Mouse (Mus musculus): ENCODE measurements around the gene Gng2.
"Not testable (repeated sequence)": the region's sequence is repeated elsewhere in the genome, so short reads cannot be mapped to it uniquely, and the experiment has no call there.

The Gng2 gene

DNA sequence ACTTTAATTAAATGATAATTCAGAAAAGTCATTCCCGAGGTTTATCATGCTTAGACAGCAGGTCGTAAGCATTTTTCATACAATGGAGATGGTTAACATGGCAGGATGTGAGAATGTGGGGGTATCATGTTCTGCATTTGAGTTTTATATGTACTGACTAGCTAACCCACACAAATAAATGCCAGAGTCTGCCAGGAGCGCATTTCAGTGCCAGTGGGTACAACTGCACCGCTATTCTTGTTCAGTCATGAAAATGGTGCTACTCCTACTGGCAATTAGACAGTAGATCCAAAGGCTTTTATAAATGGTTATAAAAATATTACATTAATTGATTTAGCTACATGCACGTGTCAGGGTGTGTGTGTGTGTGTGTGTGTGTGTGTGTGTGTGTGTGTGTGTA, 38.9 kb downstream of the Gng2 start:
- no peak for DNase-seq (ENCODE audit: low spot score in 2 of 2)

DNA sequence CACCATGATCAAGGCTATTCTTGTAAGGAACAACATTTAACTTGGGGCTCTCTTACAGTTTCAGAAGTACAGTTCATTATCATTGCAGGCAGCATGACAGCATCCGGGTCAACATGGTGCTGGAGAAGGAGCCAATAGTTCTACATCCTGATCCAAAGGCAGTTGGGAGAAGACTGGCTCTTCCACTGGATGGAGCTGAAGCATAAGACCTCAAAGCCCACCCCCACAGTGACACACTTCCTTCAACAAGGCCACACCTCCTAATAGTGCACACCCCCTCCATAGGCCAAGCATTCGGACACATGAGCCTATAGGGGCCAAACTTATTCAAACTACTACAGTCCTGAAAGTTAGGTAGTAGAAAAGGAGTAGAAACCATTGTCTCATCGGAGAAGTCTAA, 42.3 kb downstream of the Gng2 start:
- DNase-seq (ENCODE audit: low spot score in 2 of 2) = no peak

DNA sequence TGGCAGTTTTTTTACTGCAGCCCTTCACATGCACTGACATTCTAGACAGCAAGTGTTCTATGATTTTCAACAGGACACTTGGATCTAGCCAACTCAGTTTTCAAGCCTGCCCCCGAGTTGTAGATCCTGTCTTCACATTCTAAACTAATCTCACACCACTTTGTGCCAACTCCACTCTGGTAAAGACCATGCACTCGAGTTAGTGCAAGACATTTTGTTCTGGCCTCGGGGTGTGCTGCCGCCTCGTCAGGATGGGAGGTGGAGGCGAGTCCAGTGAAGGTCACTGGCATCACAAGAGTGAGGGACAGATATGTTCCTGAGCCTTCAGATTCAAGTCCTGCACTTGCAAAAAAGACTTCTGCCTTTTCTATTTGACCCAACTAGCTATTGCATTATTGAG, 44.1 kb downstream of the Gng2 start:
- DNase-seq (ENCODE audit: low spot score in 2 of 2) = no peak

DNA sequence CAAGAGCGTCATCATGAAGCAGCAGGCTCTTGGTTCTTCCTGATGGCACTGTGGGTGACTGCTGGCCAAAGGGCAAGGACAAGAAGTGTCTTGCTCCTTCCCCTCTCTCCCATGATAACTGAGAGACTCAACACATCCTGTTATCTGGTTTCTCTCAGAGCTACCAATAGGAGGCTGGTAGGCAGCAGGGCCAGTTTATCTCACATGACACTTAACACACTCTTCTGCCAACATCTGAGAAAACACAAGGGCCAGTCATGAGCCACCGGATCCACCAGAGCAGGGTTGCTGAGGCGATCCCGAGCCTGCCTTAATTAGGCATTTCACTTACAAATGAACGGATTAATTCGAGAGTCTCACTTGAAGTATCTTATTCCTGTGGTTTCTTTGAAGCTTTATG, 49.5 kb downstream of the Gng2 start:
- DNase-seq (ENCODE audit: low spot score in 2 of 2) = no peak

DNA sequence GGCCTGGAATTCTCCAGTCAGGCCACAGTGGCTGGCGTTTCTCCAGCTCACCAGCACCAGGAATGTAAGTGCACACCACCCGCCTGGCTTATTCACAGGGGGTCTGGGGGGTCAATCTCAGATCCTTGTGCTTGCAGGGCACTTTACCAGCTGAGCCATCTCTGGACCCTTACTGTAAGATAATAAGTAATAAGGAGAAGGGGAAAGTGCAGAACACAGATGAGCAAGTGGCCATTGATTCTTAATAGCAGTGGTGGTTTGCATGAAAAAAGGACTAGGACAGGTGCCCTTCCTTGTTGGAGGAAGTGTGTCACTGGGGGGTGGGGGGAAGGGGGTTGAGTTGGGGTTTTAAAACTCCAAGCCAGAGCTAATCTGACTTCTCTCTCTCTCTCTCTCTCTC, 50.3 kb downstream of the Gng2 start:
- DNase-seq (ENCODE audit: low spot score in 2 of 2) = no peak

DNA sequence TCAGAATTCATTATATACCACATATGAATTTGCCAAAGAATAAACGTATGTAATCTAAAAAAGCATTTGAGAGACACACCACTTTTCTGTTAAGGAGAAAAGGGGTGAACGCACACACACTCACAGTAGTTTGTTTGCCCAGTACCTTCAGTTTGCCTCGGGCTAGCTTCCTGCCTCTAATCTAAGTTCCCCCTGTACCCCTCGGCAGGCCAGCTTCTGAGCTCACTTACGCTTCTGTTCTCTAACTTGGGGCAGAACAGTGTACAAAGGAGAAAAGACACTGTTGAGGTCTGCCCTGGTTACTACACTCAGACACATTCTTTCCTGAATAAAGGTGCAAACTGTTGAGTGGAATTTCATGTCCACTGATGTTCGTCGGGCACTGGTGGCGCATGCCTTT, 51.1 kb downstream of the Gng2 start:
- DNase-seq (ENCODE audit: low spot score in 2 of 2) = no peak

DNA sequence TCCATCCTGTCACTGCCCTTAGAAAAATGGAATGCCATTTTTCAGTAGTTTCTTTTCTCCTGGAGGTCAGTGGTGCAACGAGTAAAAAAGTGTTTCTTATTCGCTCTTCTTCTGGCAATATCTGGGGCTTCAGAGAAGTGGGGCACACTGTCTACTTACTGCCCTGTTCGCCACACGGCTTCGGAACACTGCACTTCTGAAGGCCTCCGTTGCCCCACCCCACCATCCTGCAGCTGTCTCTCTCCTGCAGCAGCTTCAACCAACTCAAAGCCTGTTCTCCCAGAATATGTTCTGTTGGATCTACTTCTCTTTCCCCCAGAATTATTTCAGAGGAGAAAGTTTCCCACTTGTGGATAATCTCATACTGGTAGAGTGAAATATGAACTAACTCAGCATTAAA, 52.3 kb downstream of the Gng2 start:
- DNase-seq (ENCODE audit: low spot score in 2 of 2) = no peak

DNA sequence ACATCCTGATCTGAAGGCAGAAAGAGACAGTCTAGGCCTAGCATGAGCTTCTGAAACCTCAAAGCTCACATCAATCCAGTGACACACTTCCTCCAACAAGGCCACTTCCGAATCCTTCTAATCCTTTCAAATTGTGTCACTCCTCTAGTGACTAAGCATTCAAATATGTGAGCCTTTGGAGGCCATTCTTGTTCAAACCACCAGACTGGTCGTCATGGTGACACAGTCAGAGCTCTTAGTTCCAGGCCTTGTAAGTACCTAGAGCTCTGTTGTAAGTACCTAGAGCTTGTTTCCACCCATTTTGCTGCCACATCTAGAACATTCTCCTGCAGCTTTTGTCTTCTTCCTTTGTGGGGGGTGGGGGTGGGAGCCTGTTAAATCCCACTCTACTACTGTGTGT, 53.3 kb downstream of the Gng2 start:
- no peak for DNase-seq (ENCODE audit: low spot score in 2 of 2)

DNA sequence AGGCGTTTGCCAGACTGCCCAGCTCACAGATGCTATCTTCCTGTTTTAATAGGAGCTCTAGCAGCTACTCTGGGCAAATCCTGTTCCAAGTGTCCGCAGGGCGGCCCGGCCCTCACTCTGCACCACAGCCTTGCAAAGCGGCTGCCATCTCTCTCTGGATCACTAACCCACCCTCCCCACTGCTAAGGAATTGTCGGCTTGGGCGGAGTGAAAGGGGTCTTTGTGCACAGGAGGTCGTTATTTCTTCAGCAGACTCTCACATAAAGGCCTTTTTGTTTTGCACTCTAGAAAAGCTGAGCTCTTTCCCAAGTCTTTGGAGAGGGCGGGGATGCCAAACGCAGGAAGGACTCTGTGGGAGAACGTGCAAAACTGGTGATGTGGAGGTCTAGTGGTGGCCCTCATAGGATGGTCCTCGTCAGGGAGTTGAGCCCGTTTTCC, 57.2 kb downstream of the Gng2 start:
- DNase-seq (ENCODE audit: low spot score in 2 of 2) = no peak

DNA sequence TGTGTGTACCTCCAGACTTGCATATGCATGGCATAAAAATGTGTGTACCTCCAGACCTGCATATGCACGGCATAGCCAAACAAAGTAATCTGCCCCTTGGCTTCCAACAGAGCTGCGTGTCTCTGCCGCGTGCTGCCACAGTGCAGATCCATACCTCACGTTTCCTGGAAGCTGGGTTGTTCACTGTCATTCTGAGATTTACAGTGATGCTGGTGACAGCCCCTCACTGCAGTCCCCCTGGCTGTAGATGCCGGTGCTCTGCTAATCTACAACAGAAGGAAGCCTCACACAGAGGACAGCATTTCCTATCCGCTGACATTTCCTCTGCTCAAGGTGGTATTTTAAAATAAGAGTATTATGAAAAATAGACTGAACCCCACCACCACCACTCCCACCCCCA, 57.6 kb downstream of the Gng2 start:
- no peak for DNase-seq (ENCODE audit: low spot score in 2 of 2)

DNA sequence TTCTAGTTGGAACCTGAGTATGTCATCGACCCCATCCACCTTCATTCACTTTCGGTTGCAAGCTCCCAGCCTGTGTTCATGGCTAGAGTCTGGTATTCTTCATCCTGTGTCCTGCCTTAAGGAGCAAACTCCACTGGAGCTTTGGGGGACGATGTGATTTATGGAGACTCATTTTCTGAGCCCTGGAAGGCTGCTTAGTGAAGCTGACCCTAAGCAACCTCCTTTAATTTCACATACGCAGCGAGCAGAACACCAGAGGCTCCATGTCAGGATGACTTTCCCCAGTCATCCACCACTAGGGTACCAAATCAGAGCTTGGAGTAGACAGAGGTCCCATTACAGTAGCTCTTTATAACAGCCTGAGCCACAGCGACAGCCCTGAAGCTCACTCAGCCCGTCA, 59.9 kb downstream of the Gng2 start:
- DNase-seq (ENCODE audit: low spot score in 2 of 2) = no peak

DNA sequence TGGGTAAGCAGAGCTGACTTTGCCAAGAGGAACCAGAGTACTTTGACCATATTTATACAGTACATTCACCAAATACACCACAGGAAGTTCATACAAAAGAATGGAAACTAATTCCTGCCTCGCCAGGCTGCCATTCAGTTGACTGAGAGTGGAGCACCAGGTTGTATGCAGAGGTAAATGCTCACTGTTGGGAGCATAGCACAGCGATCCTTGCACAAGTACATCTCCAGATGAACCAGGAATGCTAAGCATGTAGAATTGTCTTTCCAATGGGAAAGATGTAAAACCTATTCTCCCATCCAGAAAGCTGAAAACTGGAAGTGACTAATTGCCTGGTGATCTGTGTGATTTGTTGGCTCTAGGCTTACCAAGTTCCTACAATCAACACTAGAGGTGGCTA, 61.1 kb downstream of the Gng2 start:
- DNase-seq (ENCODE audit: low spot score in 2 of 2) = no peak

DNA sequence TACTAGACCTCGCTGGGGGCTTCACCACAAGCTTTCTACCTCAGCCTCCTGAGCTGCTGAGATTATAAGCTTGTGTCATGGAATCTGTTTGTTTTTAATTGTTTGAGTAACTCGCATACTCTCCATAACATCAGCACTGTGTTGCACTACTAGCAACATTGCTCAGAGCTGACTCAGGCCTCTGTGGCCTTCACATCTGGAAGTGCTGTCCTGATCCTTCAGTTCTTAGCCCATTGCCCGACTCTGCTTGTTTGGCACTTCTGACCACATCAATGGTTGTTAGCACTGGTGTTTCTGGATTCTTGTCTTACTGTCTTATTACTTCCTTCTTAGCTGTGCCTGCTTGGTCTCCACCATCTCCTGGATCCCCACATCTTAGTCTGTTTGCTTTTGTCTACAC, 64.5 kb downstream of the Gng2 start:
- no peak for DNase-seq (ENCODE audit: low spot score in 2 of 2)

DNA sequence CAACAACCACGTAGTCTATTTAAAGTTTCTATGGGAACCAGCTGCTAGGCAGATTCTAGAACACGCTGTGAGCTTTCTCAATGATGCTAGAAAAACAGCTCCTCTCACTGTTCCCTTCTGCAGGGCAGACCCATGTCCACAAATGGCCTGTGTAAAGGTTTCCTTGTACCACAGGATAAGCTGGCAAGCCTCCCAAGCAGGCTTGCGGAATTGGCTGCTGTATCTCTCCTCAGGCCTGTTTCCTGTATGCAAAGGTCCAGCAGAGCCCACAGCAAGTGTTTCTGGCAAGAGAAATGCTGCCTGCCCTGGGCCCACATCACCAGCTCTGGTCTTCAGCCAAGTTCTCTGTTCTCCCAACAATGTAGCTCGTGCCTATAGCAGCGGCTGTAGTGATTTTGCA, 71.8 kb downstream of the Gng2 start:
- DNase-seq (ENCODE audit: low spot score in 2 of 2) = peak; percentile 55 to 68

DNA sequence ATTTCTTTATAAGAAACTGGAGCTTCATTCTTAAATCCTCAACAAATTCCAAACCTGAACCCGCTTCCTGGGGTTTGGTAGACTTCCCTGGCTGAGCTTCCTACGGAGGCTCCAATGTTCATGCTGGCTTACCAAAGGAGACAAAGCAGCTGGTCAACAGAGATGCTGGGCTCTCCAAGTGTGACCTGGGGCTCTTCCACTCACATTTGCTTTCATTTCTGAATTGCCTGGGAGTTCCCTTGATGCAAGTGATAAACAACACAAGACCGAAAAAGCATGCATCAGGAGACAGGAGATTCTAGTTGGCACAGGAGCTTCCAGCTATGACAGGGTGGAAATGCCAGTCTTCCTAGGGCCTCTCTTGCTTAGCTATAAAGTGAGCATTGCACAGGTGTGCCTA, 72.6 kb downstream of the Gng2 start:
- no peak for DNase-seq (ENCODE audit: low spot score in 2 of 2)

DNA sequence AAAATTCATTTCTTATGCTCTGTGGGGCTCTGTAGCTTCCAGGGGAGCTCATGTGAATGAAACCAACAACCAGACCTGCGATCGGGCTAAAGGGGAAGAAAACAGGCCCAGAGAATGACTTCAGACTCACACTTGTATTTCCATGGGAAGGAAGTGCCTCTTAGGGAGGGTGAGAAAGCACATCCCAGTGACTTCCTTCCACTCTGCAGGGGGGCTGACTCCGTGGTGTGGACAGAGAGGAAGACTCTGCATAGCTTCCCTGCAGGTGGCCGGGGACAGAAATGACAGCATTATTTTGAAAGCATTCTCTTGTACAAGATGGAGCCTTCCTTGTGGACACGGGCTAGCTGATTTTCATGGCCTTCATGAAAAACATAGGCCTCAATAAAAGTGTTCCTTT, 73.4 kb downstream of the Gng2 start:
- no peak for DNase-seq (ENCODE audit: low spot score in 2 of 2)

DNA sequence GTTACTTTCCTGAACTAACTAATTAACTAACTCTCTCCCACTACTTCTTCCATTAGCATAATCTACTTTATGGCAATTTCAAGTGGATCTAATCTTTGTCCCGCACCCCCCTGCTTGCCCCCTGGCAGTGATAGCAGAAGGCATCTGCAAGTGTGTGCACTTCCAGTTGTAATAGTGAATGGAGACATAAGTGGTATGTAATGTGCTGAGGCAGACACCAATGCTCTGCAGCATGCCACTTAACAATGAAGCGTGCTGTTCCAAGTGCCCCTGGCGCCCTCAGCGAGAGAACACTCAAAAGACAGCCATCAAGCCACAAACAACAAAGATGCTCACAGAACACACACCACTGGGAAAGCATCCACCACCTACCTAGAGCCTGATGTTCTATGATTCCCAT, 76.9 kb downstream of the Gng2 start:
- DNase-seq (ENCODE audit: low spot score in 2 of 2) = no peak

DNA sequence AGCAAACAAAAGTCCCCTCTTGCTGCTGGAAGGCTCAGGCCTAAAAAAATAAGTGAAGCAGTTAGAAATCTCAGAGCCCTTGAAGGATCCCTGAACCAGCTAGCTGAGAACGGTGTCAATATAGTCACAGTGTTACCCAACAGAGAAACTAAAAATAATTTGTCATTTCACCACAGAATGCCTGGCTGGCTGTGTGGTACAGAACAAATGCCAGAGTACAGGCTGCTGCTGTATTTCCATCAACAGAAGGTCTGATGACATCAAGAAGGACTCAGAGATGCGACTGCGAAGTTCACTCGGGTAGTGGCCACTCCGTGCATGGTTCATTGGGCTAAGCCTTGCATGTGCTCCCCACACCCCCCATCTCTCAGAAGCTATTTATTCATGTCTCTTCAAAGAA, 89.9 kb downstream of the Gng2 start:
- DNase-seq (ENCODE audit: low spot score in 2 of 2) = no peak

DNA sequence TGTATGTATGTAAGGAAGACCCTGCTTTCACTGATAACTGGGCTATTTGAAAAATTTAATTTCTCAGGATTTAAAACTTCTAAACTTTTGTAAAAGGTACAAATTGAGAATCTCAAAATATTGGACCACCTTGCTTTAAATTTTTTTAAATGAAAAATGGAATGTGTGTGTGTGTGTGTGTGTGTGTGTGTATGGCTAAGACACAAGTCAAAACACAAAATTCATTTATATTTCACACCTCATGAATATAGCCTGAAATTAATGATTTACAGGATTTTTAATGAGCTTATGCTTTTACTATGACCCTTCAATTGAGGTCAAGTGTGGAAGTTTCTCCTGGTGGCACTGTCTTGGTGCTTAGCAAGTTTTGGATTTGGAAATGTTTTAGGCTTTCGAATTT, 93.0 kb downstream of the Gng2 start:
- DNase-seq (ENCODE audit: low spot score in 2 of 2) = not testable (repeated sequence)

DNA sequence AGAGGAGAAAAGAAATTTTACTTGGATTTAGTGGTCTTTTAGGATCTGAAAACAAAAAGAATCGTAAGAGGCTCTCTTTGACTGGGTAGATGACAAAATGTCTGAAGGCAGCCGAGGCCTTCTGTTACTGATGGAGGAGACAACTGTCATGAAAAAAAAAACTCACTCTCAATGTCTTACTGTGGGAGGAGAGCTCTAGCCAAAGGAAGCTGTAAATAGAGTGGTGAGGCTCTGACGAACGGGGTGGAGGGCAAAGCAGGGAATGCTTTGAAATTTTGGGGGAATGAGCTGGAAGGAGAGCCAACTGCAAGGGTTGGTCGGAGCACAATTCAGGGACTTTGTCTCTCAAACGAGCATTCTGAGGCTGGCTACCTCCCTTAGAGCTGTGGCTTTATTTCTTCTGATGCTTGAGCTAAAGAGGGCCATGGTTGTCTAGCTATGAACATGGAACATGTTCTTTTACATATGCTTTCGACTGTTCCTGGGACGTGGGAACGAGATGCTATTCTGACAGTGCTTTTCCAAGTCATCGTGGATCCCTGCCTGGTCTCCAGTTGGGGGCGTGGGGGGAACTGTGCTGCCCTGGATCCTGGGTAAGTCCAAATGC, 103.1 kb downstream of the Gng2 start:
- no peak for DNase-seq (ENCODE audit: low spot score in 2 of 2)

DNA sequence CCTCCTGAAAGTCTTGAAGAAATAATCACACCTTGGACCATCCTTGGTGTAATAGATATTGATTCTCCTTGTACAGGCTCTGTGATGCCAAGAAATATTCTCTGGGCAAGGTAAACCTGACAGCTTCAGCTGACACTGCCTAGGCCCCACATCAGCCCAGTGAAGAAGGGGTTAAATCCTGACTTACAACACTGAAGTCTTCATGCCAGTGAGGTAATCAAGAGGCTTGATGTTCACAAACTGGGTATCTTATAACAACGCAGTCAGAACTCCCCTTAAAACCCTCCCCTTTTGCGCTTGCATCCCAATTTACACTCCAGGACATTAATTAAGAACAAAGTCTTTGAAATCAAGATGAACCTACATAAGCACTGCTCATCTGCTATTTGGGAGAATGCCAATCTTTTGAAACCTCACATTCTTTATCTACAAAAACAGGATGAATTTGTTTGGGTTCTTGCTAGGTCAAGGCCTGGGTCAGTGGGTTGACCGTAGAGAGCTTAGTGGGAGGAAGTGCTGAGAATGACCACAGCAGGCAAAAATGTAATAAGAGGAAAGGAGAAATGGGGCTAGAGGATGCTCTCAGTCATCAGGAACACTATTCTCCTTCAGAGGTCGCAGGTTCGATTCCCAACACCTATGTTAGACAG, 110.0 kb downstream of the Gng2 start:
- DNase-seq (ENCODE audit: low spot score in 2 of 2) = no peak

DNA sequence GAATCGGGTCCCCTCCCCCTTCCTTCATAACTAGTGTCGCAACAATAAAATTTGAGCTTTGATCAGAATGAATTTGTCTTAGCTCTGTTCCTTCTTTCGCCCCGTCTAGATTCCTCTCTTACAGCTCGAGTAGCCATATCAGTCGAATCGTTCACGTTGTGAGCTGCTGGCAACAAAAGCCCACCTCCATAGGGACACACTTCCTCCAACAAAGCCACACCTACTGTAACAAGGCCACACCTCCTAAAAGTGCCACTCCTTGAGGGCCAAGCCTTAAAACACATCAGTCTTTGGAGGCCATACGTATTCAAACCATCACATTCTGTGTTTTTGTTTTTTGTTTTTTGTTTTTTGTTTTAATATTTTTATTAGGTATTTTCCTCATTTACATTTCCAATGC, 112.3 kb downstream of the Gng2 start:
- not testable (repeated sequence) for DNase-seq (ENCODE audit: low spot score in 2 of 2)

DNA sequence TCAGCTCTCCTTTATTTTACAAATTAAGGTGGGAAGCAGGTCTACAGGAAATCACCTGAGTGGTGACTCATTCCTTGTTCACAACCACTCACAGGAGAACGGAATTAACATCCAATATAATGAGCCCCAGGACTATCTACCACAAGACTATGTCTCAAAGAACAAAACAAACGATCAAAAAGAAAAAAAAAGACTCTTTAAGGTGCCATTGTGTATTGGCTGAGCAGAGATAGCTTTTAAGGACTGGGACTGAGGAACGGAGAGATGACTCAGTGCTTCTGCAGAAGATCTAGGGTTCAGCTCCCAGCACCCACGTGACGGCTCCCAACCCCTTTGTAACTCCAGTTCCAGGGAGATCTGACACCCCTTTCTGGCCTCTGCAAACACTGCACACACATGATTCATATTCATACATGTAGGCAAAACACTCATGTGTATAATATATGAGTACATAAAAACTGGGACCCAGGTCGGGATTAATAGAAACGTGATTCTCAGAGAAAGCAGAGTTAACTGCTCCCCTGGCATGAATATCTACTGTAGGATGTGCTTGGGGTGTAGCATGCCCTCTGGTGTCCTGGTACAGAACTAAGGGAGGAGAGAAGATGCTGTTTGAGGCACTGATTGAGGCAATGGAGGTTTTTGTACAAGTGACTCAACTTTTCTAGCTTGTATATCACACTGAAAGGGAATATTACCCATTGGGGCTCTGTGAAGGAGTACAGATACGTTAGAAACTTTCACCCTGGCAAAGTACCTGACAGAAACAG, 115.9 kb downstream of the Gng2 start:
- DNase-seq (ENCODE audit: low spot score in 2 of 2) = no peak

Measured in frontal cortex, postnatal 14 days (tissue).